Mouse (Mus musculus) intestine, embryonic 15.5 days (tissue): Measurements from ENCODE around the gene Lmo1. TPM values are rescaled to one million over a fixed set of nuclear protein-coding genes. Genes with fewer than 3 reads are reported as not detected.
"Not testable (repeated sequence)": the region's sequence is repeated elsewhere in the genome, so short reads cannot be mapped to it uniquely, and the experiment has no call there.

Experiments used
- ATAC-seq: fragments of 200-750 bp; cut with Nextera tagmentation; 2 replicates; pipeline ENCODE4 v1.8.0; 2017; ENCODE audit warnings: moderate TSS enrichment, moderate library complexity
- H3K27ac ChIP-seq: fragments of 300-500 bp; sonication (generic); 2 replicates; pipeline ENCODE4 v1.5.1; 2015; ENCODE audit warnings: mild to moderate bottlenecking, inconsistent platforms
- H3K27me3 ChIP-seq: fragments of 300-500 bp; sonication (generic); replicated peaks from 2 replicates; pipeline ENCODE4 v1.6.1; 2015; ENCODE audit warnings: inconsistent platforms
- H3K36me3 ChIP-seq: fragments of 300-500 bp; sonication (generic); 2 replicates; pipeline ENCODE4 v1.6.1; 2015; ENCODE audit warnings: inconsistent platforms
- H3K4me1 ChIP-seq: fragments of 300-500 bp; sonication (generic); replicated peaks from 2 replicates; pipeline ENCODE4 v1.6.1; 2015; ENCODE audit warnings: inconsistent platforms
- H3K4me2 ChIP-seq: fragments of 300-500 bp; sonication (generic); replicated peaks from 2 replicates; pipeline ENCODE4 v1.6.1; 2015; ENCODE audit warnings: mild to moderate bottlenecking, inconsistent platforms
- H3K4me3 ChIP-seq: fragments of 300-500 bp; sonication (generic); replicated peaks from 2 replicates; pipeline ENCODE4 v1.5.1; 2015; ENCODE audit warnings: inconsistent platforms
- H3K9ac ChIP-seq: fragments of 300-500 bp; sonication (generic); 2 replicates; pipeline ENCODE4 v1.6.1; 2015; ENCODE audit warnings: inconsistent platforms
- H3K9me3 ChIP-seq: fragments of 300-500 bp; sonication (generic); 2 replicates; pipeline ENCODE4 v1.6.1; 2016; ENCODE audit warnings: inconsistent platforms
- WGBS: fragments of 180-500 bp; shearing (Covaris S2); methylation state at CpG from one replicate; pipeline ENCODE4 v1.1.7; 2015; 5-methylcytosine and 5-hydroxymethylcytosine counted together
- polyA plus RNA-seq: library from polyadenylated mRNA; unstranded; fragments of >200 nt; fragmentation: Nextera tagmentation; extraction: Ambion mirVana; gene quantifications from 2 replicates; pipeline ENCODE4 v1.2.1, GENCODE M21; 2015

Lmo1 gene
- polyA plus RNA-seq, 1 experiment from 2014 or later, result 3.5 TPM

DNA sequence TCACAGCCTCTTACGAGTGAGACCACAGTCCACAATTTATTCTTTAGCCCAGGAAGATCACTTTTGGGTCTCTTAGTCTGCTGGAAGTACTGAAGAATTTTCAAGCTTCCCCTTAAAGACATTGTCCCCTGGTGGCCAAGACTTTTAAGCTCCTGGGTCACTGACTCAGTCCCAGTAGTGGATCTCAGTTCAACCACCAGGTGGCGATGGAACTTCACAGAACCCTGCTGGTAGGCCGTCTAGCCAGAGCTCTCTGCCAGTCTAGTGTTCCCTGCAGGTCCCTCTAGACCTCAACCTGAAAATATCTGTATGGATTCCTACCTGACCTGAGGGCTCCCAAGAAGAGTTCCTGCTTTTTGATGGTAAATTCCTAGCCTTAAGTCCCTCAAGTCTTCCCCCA lies 35.6 kb downstream of the Lmo1 start:
- Histone ChIP-seq H3K9me3 (no peaks in the 10 kb centered on the region), H3K4me1 (no peaks in the 10 kb centered on the region), H3K27me3 (no peaks in the 10 kb centered on the region), H3K36me3 (no peaks in the 10 kb centered on the region), H3K9ac (no peak overlapping the region), H3K27ac (no peak overlapping the region), H3K4me3 (no peak overlapping the region), H3K4me2 (no peak overlapping the region)
- 17% methylated on average over 3 of the region's 3 CpGs for WGBS
- ATAC-seq, result peak; percentile 89

DNA sequence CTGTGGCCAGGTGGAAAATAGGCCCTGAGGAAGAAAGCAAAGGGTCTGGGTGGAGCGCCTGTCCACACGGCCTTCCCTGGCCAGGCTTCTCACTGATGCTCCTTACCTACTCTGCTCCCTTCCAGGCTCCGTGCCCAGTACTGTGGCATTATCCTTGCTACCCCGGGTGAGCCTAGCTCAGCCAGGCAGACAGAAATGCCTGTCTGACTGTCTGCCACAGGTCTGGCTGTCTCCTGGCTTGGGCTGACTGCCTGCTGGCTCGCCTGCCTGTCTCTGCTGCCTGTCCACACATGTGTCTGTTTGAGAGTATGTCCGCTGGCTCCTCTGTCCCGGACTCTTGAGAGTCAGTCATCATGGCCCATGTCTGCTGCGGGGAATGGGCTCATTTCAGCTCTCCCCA lies 37.6 kb downstream of the Lmo1 start:
- Histone ChIP-seq H3K36me3 (no peaks in the 10 kb centered on the region), H3K4me3 (no peak overlapping the region), H3K4me2 (no peak overlapping the region), H3K9me3 (no peaks in the 10 kb centered on the region), H3K4me1 (no peaks in the 10 kb centered on the region), H3K9ac (no peak overlapping the region), H3K27ac (no peak overlapping the region), H3K27me3 (no peaks in the 10 kb centered on the region)
- no peak for ATAC-seq
- 87% methylated on average over 8 of the region's 8 CpGs for WGBS

DNA sequence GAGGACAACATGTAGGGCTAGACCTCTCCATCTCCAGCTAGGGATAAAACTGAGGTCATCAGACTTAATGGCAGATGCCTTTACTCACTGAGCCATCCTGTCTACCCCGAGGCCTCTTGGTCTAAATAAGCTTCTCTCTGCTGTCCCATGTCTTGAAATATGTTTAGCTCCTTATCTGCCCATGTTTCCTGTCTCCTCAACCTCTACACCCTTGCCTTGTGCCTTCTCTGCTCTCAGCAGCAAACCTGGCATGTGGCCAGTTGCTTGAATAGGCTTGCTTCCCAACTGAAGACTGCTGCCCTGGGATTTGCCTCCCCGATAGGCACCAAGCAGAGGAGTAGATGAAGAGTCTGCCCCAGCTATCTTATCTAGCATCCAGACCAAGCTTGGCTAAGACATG lies 43.4 kb downstream of the Lmo1 start:
- Histone ChIP-seq H3K27ac (no peak overlapping the region), H3K27me3 (no peaks in the 10 kb centered on the region), H3K36me3 (no peaks in the 10 kb centered on the region), H3K4me2 (no peak overlapping the region), H3K4me1 (no peaks in the 10 kb centered on the region), H3K9me3 (no peaks in the 10 kb centered on the region), H3K4me3 (no peak overlapping the region), H3K9ac (no peak overlapping the region)
- no peak for ATAC-seq
- WGBS, result 71% methylated on average over 2 of the region's 2 CpGs

DNA sequence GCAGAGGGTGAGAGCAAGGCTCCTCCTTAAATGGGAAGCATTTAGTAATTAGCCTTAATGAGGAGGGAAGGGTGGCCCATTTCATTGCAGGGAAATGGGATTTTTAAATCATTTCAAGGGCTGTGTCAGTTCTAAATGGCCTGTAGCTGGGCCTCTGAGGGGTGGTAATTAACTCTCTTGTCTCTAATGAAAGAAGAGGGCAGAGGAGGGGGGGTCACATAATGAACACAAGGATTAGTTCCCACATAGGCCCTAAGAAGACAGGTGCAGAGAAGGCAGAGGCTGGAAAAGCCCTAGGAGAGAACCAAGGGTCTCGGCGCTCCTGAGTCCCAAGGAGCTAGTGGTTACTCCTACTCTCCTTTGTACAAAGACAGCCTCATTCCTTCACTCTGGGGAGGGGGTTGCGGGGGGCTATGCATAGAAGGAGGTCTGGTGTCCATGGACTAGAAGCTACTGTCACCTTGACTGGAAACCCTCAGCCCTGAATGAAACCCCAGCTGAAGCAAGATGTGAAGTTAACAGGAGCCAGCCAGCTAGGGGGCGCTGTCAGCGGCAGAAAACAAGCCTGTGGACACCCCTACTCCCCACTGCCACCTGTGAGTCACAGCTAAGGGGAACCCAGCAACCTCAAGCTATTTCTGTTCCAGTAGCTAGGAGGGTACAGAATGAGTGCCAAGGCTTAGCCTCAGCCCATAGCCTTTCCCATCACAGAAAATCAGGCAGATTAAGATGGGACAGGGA lies 44.9 kb downstream of the Lmo1 start:
- Histone ChIP-seq H3K27ac (no peak overlapping the region), H3K36me3 (no peaks in the 10 kb centered on the region), H3K4me3 (no peak overlapping the region), H3K9me3 (no peaks in the 10 kb centered on the region), H3K4me2 (no peak overlapping the region), H3K27me3 (no peaks in the 10 kb centered on the region), H3K9ac (no peak overlapping the region), H3K4me1 (no peaks in the 10 kb centered on the region)
- 75% methylated on average over 5 of the region's 5 CpGs for WGBS
- no peak for ATAC-seq

DNA sequence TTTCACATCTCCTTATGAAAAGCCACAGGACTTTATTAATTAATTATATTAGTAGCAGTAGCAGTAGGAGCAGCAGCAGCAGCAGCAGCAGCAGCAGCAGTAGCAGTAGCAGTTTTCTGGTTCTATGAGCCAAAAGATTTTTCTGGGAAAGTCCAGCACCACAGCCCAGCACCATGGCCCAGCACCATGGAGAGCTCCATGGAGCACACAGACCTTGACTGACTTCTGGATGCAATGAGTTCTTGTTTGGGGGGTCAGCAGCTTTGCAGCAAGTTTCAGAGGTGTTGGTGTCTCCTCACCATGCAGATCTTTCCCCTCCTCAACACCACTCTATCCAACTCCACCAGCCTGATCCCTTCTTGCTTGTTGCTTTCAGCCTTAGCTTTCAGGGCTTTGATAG lies 45.6 kb downstream of the Lmo1 start:
- H3K4me2 ChIP-seq, result no peak overlapping the region
- no peaks in the 10 kb centered on the region for H3K4me1 ChIP-seq
- H3K9me3 ChIP-seq, result no peaks in the 10 kb centered on the region
- H3K4me3 ChIP-seq, result no peak overlapping the region
- no peak overlapping the region for H3K9ac ChIP-seq
- no peaks in the 10 kb centered on the region for H3K27me3 ChIP-seq
- ATAC-seq, result no peak
- H3K27ac ChIP-seq, result no peak overlapping the region
- no peaks in the 10 kb centered on the region for H3K36me3 ChIP-seq

DNA sequence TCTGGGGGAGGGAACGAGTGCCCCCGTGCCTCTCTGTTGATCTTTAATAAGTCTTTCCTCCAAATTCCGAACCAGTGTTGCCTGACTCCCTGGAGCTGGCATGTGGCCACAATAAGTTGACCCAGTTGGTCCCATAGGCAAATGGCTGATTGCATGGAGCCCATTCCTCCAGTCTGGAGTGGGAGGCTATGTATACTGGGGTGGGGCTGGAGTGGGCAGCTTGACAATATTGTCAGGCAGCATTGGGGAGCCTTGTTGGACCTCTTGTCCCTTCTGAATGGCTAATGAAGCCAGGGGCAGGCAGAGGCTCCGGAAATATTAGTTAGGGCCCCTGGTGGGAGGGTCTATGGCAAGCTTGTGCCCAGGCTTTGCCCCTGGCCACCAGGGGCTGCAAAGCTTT lies 59.1 kb downstream of the Lmo1 start:
- Histone ChIP-seq H3K36me3 (no peaks in the 10 kb centered on the region), H3K9ac (no peak overlapping the region), H3K4me1 (no peaks in the 10 kb centered on the region), H3K9me3 (no peaks in the 10 kb centered on the region), H3K27ac (no peak overlapping the region), H3K27me3 (no peaks in the 10 kb centered on the region), H3K4me3 (no peak overlapping the region), H3K4me2 (no peak overlapping the region)
- ATAC-seq, result no peak
- 71% methylated on average over 4 of the region's 4 CpGs for WGBS

DNA sequence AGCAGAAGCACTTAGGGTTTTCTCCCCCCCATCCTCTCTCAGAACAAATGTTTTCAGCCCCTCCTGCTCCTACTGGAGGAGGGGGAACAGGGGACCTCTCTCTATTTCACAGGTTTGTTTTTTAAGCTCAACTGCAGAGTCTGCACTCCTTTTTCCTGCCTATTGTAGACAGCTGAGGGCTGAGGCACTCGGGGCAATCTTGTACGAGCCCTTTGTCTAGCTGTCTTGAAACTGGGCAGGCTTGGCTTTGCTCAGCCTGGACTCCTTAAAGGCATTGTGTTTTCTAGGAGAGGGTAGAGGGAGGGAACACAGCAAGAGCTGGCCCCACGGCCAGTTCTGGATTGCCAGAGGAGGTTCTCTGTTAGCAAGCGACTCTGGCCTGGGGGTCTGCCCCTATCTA lies 59.5 kb downstream of the Lmo1 start:
- not testable (repeated sequence) for H3K9ac ChIP-seq, H3K27me3 ChIP-seq, H3K4me3 ChIP-seq, H3K36me3 ChIP-seq, H3K27ac ChIP-seq, H3K4me2 ChIP-seq, H3K9me3 ChIP-seq, H3K4me1 ChIP-seq
- ATAC-seq, result 0 out of 2 replicates have a peak, but pooled peaks have one; percentile 20
- 64% methylated on average over 1 of the region's 4 CpGs for WGBS

DNA sequence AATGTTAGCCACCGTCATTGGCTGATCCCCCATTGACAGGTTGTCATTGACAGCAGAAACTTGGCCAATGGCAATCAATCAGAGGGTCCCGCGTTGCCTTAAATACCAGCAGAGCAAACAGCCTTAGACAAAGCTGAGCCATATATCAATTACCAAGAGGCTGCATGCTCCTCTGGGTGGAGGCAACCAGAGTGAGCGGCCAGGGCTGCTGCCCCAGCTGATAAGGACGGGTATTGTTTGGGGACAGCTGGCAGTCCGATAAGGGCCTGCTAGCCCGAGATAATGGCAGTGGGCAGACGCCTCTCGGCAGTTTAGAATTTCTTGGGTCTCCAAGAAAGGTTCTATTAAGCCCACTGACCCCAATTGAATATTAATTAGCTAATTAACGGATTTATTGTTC lies 60.1 kb downstream of the Lmo1 start:
- no peak overlapping the region for H3K4me2 ChIP-seq
- no peaks in the 10 kb centered on the region for H3K27me3 ChIP-seq
- WGBS, result 31% methylated on average over 10 of the region's 10 CpGs
- no peaks in the 10 kb centered on the region for H3K9me3 ChIP-seq
- peak; percentile 73 for ATAC-seq
- no peak overlapping the region for H3K4me3 ChIP-seq
- no peak overlapping the region for H3K27ac ChIP-seq
- no peaks in the 10 kb centered on the region for H3K36me3 ChIP-seq
- no peaks in the 10 kb centered on the region for H3K4me1 ChIP-seq
- no peak overlapping the region for H3K9ac ChIP-seq

DNA sequence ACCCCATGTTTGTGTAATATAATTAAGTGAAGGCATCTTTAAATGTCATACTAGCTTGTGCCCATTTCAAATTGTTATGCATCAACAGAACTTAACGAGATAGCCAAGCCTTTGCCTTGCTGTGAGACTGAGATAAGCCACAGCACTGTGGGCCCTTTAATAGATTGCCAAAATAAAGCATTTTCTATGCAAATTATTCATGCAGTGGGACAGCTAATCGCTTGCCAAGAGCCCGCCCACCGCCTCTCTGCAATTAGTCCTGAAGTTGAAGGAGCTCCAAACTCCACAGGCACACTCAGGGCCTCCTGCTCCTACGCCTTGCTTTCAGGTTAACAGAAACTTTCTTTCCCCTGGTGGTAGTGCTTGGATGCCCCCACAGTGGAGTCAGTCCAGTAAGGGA lies 64.0 kb downstream of the Lmo1 start:
- Histone ChIP-seq H3K4me2 (no peak overlapping the region), H3K27ac (no peak overlapping the region), H3K36me3 (no peaks in the 10 kb centered on the region), H3K4me1 (no peaks in the 10 kb centered on the region), H3K4me3 (no peak overlapping the region), H3K27me3 (no peaks in the 10 kb centered on the region), H3K9me3 (no peaks in the 10 kb centered on the region), H3K9ac (no peak overlapping the region)
- no peak; the same call in 1 of the 2 replicates for ATAC-seq
- 81% methylated on average over 5 of the region's 5 CpGs for WGBS

DNA sequence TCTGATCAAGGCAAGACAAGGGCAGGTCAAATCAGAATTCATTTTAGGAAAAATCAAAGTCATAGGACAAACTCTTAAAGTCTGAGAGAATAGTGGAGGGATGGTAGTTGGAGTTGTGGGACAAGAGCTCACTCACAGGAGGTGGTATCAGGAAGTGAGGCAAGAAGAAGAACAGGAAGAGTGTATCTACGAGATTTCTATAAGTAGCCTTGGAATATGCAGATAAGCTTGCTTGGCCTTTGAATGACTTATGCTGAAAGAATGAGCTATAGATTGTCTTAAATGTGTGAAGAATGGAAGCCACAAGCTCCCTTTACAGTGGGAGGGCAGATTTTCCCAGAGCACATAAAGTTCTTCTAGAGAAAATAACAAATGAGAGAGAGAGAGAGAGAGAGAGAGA lies 70.1 kb downstream of the Lmo1 start:
- Histone ChIP-seq H3K27ac (no peak overlapping the region), H3K9me3 (no peaks in the 10 kb centered on the region), H3K4me3 (no peak overlapping the region), H3K27me3 (no peaks in the 10 kb centered on the region), H3K9ac (no peak overlapping the region), H3K4me1 (no peaks in the 10 kb centered on the region), H3K4me2 (no peak overlapping the region), H3K36me3 (no peaks in the 10 kb centered on the region)
- 50% methylated on average over 1 of the region's 1 CpGs for WGBS
- no peak for ATAC-seq

DNA sequence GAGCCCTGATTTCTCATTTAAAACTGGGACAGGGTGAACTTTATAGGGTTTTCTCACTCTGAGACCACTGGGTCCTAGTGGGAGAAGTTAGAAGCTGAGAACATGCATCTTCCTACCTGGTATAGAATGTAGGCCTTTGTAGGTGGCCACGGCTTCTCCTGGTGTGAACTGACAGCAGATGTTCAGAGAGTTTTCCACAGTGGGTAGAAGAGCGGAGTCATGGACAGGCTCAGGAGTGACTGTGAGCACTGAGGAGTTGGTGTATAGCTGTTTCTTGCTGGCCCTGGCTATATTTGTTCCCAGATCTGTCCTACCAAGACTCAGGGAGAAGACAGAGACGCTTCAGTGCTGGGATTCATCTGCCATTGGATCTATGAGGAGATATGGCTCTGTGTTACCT lies 73.8 kb downstream of the Lmo1 start:
- H3K9me3 ChIP-seq, result no peaks in the 10 kb centered on the region
- no peaks in the 10 kb centered on the region for H3K27me3 ChIP-seq
- no peaks in the 10 kb centered on the region for H3K4me1 ChIP-seq
- no peaks in the 10 kb centered on the region for H3K36me3 ChIP-seq
- H3K9ac ChIP-seq, result no peak overlapping the region
- no peak overlapping the region for H3K27ac ChIP-seq
- 78% methylated on average over 3 of the region's 3 CpGs for WGBS
- ATAC-seq, result no peak
- H3K4me2 ChIP-seq, result no peak overlapping the region
- H3K4me3 ChIP-seq, result no peak overlapping the region

DNA sequence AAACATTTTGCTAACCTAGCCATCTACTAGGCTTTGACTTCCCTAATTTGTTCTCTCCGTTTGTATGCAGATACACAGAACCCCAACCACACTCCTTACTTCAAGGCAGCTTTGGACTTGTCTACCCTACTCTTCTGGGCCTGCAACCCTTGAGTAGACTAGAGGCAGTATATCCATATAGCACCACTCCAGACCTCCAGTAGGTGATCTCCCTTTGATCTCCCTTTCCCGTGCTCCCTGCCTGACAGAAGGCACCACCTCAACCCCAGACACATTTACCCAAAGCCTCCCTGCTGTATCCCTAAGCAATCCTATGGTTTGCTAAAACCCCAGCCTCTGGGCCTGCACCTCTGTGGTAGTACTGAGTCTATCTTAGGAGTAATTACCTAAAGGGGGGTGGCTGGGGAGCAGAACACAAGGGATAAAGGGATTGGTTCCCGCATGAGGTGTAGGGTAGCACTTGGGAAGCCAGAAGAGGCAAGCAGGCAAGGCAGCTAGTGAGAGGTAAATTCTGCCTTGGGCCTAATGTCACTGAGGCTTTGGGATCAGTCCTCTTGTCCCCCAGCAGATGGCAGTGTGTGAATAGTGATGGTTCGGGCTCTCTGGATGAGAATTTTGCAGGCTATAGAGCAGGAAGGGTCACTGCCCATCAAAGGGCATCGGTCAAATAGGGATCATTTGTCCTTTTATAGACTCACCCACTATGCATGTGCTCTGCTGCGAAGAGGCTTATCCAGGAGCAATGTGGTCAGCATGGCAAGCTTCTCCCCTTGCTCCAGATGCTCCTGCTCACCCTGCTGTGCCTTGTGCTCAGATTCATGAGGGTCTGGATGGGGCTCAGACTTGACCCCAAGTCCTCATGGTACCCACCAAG lies 76.6 kb downstream of the Lmo1 start:
- H3K4me3 ChIP-seq, result no peak overlapping the region
- no peak for ATAC-seq
- WGBS, result 39% methylated on average over 6 of the region's 6 CpGs

DNA sequence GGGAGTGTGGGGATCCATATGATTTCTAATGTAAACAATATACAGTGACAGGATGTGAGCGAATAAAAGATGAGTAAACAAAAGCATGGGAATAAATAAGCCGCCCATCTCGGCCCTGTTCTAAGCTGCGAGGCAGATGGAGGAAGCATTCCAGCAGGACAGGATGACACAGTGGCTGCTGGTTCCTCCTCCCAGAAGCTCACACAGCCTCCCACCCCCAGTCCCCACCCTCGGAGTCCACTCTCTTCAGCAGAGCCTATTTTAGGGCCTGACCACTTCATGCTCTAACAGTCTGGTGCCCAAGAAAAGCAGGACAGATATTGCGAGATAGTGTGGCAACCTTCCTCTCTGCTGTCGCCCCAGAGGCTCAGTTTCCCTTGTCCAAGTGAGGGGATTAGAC lies 77.8 kb downstream of the Lmo1 start:
- no peaks in the 10 kb centered on the region for H3K36me3 ChIP-seq
- WGBS, result 58% methylated on average over 7 of the region's 7 CpGs
- H3K27ac ChIP-seq, result no peak overlapping the region
- no peak overlapping the region for H3K9ac ChIP-seq
- H3K4me2 ChIP-seq, result no peak overlapping the region
- no peaks in the 10 kb centered on the region for H3K4me1 ChIP-seq
- no peak for ATAC-seq
- no peaks in the 10 kb centered on the region for H3K27me3 ChIP-seq
- no peak overlapping the region for H3K4me3 ChIP-seq
- no peaks in the 10 kb centered on the region for H3K9me3 ChIP-seq

More for the DNA sequence above, 76.6 kb downstream of the Lmo1 start:
- H3K9ac ChIP-seq, result no peak overlapping the region
- no peaks in the 10 kb centered on the region for H3K36me3 ChIP-seq
- H3K27me3 ChIP-seq, result no peaks in the 10 kb centered on the region
- H3K27ac ChIP-seq, result no peak overlapping the region
- no peaks in the 10 kb centered on the region for H3K9me3 ChIP-seq
- no peaks in the 10 kb centered on the region for H3K4me1 ChIP-seq
- no peak overlapping the region for H3K4me2 ChIP-seq
